Mouse (Mus musculus) Patski (cell line): Measurements from ENCODE around the gene Spon2. TPM values are rescaled to one million over a fixed set of nuclear protein-coding genes. Genes with fewer than 3 reads are reported as not detected.

Experiments used
- ATAC-seq: fragments of 100-300 bp; one replicate; pipeline ENCODE4 v1.8.0; 2021
- CTCF ChIA-PET: fragments of 350-600 bp; sonication (Branson Sonifier 250); formaldehyde crosslinking; loops from one replicate; lab custom pipeline; 2022; ENCODE audit warnings: inconsistent platforms; lab: Charles Lee
- POLR2A ChIA-PET: fragments of 350-600 bp; sonication (Branson Sonifier 250); formaldehyde crosslinking; loops from one replicate; lab custom pipeline; 2022; ENCODE audit warnings: antibody characterized with exemption, inconsistent platforms; lab: Charles Lee
- DNase-seq: peaks from one replicate; pipeline ENCODE4 v3.0.0-alpha.2; 2011; ENCODE audit warnings: low read depth, low spot score
- H3K27me3 ChIP-seq: fragments of 371-371 bp; one replicate; pipeline ENCODE4 v1.5.1; 2021
- CTCF ChIP-seq: fragments of 100-300 bp; IDR thresholded peaks from one replicate; pipeline ENCODE4 v1.5.1; 2021
- in situ Hi-C: fragments of 300-500 bp; cut with MboI; formaldehyde crosslinking; loops from 3 replicates; pipeline ENCODE4 v1.11.1; 2018; ENCODE audit warnings: low pct_unique_long_range_greater_than_20kb, mixed read lengths
- polyA plus RNA-seq: library from polyadenylated mRNA; unstranded; gene quantifications from one replicate; pipeline ENCODE4 v1.2.3, GENCODE M21; 2021

The Spon2 gene
- 3.9 TPM for polyA plus RNA-seq

DNA sequence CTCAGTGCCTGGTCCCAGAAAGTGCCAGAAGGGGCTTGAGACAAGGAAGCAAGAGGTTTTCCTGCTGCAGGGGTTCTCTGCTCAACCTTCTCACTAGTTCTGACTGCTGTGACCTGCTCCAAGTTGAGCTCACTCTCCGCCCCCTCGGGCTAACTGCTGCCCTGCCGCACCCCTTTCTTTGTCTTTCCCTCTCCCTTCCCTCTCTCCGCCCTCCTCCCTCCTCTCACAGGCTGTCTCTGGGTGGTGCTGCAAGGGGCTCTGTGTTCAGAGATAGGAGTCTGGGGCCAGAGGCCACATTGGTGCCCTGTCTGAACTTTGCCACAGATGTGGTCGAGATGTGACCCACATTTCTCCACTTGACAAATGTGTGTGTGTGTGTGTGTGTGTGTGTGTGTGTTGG lies at the start of gene Spon2:
Gene Spon2, minus strand, starts transcription at position 375 of the 400 bp plus-strand sequence.
- in situ Hi-C loops, result no loop called here
- ChIA-PET CTCF (interaction anchor here (0.7 to 3.4 kb wide), 8 partner anchors 10 to 51 kb away, joined by 3 to 14 read pairs (median 4); no protein-coding TSS in a partner anchor), POLR2A (no interaction called here)
- ATAC-seq (no peak), DNase-seq (no peak)
- no peak for TF ChIP-seq CTCF
- no peaks in the 10 kb centered on the region for H3K27me3 ChIP-seq

GRCm38 (mm10) chr5:33254416-33254815 lies 36.2 kb upstream of the Spon2 start:
- no peaks in the 10 kb centered on the region for H3K27me3 ChIP-seq
- in situ Hi-C loops, result no loop called here
- ChIA-PET CTCF (interaction anchor here (1.3 to 4.7 kb wide), 3 partner anchors 12 to 36 kb away, joined by 4 to 21 read pairs (median 4); partner anchors contain the start of gene Spon2), POLR2A (no interaction called here)
- no peak for DNase-seq
- no peak for TF ChIP-seq CTCF
- no peak for ATAC-seq

DNA sequence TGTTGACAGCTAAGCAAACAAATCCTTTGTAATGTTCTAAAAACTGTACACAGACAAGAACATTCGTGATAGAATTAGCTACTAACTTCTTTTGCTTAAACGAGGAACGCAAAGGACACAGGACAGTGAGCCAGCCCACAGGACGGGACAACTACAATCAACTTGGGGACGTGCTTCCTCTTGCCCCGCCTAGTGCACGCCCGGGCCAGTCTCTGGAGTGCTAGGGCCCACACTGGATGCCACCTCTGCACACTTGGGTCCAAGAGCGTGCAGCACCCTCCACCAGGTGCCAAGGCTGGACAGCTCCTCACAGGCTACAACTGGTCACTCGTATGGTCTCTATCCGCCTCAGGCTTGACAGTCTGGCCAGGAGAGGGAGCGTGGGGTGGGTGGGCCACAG lies 29.9 kb upstream of the Spon2 start:
- ChIA-PET POLR2A (no interaction called here), CTCF (interaction anchor here (1.8 kb wide), 1 partner anchor 22 kb away, joined by 7 read pairs; no protein-coding TSS in a partner anchor)
- ATAC-seq (no peak), DNase-seq (no peak)
- no peak for TF ChIP-seq CTCF
- in situ Hi-C loops, result no loop called here
- no peaks in the 10 kb centered on the region for H3K27me3 ChIP-seq

DNA sequence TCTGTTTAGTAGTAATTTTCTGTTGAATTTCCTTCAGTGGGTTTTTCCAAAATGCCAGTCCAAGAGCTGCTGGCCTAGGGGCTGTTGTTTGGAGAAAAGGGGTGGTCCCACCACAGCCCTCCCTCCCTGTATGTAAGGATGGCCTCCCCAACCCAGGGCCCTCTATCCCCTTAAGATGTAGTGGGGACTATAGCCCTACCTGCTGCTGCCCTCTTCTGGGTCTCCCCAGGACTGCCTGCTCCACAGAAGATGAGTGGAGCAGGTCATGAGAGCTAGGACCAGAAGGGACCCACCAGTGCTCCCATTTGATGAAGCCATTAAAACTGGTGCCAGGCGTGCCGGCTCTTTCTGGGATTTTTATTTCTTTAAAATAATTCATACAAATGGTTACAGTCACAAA lies 29.1 kb upstream of the Spon2 start:
- CTCF ChIA-PET, result interaction anchor here (1.0 to 1.8 kb wide), 2 partner anchors 23 to 27 kb away, joined by 3 to 7 read pairs; no protein-coding TSS in a partner anchor
- no peaks in the 10 kb centered on the region for H3K27me3 ChIP-seq
- POLR2A ChIA-PET, result interaction anchor here (1.1 to 1.2 kb wide), 2 partner anchors 9 to 27 kb away, joined by 3 read pairs; no protein-coding TSS in a partner anchor
- DNase-seq (no peak), ATAC-seq (no peak)
- no peak for TF ChIP-seq CTCF
- in situ Hi-C loops, result no loop called here

DNA sequence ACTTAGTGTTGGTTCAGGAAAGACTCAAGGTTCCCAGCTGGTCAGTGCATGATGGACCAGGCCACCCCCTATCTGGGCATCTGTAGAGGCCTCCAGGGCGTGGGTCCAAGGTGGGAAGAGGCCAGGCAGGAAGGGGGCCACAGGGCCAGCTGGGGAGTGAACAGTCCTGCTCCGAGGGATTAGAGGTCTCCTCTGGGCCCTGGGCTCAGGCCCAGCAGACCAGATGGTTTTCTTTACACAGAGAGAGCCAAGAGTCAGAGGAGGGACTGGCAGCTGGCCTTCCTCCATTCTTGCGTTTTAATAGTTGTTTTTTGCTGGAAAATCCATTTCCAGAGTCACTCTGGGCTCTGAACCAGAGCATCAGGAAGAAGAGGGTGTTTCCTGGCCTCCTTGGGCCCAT lies 27.4 kb upstream of the Spon2 start:
- in situ Hi-C loops, result no loop called here
- no peak for ATAC-seq
- POLR2A ChIA-PET, result no interaction called here
- no peaks in the 10 kb centered on the region for H3K27me3 ChIP-seq
- TF ChIP-seq CTCF, result no peak
- CTCF ChIA-PET, result interaction anchor here (1.7 to 2.0 kb wide), 2 partner anchors 11 to 27 kb away, joined by 6 to 7 read pairs; partner anchors contain the start of gene Spon2
- no peak for DNase-seq

GRCm38 (mm10) chr5:33244377-33244920 lies 26.2 kb upstream of the Spon2 start:
- in situ Hi-C loops, result no loop called here
- no peak for TF ChIP-seq CTCF
- CTCF ChIA-PET, result interaction anchor here (1.0 to 2.0 kb wide), 3 partner anchors 12 to 25 kb away, joined by 3 to 7 read pairs (median 6); partner anchors contain the start of gene Spon2
- no peak for ATAC-seq
- peak; percentile 38 for DNase-seq
- no peaks in the 10 kb centered on the region for H3K27me3 ChIP-seq
- POLR2A ChIA-PET, result no interaction called here

GRCm38 (mm10) chr5:33239934-33240333 lies 21.7 kb upstream of the Spon2 start:
- H3K27me3 ChIP-seq, result no peaks in the 10 kb centered on the region
- ChIA-PET CTCF (interaction anchor here (0.9 kb wide), 1 partner anchor 31 kb away, joined by 4 read pairs; no protein-coding TSS in a partner anchor), POLR2A (interaction anchor here (0.7 kb wide), 1 partner anchor 15 kb away, joined by 3 read pairs; no protein-coding TSS in a partner anchor)
- TF ChIP-seq CTCF, result no peak
- in situ Hi-C loops, result no loop called here
- no peak for DNase-seq
- no peak for ATAC-seq

DNA sequence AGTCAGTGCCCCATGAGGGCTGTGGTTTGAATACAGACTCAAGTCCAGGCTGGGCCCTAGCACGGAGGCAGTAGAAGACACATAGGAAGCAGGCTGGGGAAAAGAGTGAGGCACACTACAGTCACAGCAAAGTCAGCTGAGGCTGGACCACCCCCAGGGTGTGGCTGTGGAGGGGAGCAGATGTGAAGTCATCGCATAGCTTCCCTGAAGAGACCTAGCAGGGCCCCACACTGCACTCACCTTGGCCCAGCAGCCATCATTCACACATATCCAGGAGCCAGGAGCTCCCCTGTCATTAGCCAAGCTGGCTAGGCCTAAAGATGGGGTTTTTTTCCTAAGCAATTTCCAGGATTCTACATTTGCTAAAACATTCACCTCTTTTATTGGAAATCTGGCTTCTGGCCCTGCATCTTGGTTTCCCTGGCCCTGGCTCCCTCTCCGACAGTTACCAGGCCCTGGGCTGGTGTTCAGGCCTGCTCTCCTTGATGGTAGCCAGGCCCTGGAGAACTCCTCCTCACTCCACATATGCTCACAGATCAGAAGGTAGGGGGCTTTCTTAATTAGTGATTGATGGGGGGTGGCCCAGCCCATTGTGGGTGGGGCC lies 21.0 kb upstream of the Spon2 start:
- CTCF ChIA-PET, result no interaction called here
- in situ Hi-C loops, result no loop called here

DNA sequence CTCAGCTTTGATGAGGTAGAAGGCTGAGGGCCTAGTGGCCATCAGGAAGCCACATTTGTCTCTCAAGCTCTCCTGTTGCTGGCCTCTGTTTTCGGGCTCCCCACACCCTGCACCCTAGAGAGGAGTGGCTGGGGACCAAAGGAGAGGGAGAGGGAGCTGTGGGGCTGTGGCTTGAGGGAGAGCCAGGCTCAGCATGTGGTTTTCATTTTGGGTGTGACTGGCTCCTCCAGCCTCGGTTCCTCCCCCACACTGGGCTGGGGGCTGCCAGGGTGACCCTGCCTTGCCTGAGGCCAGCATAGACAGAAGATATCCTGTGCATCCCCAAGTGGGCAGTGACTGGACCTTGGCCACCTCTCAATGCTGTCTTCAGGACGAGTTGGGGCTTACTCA lies 20.0 kb upstream of the Spon2 start:
- TF ChIP-seq CTCF, result no peak
- in situ Hi-C loops, result no loop called here
- no peaks in the 10 kb centered on the region for H3K27me3 ChIP-seq
- CTCF ChIA-PET, result no interaction called here
- DNase-seq, result no peak
- POLR2A ChIA-PET, result interaction anchor here (0.6 kb wide), 1 partner anchor 325 kb away, joined by 3 read pairs; no protein-coding TSS in a partner anchor
- ATAC-seq, result no peak

More for the DNA sequence above, 21.0 kb upstream of the Spon2 start:
- no peaks in the 10 kb centered on the region for H3K27me3 ChIP-seq
- POLR2A ChIA-PET, result no interaction called here
- DNase-seq (no peak), ATAC-seq (no peak)
- no peak for TF ChIP-seq CTCF

GRCm38 (mm10) chr5:33237600-33238255 lies 19.5 kb upstream of the Spon2 start:
- in situ Hi-C loops, result no loop called here
- no peaks in the 10 kb centered on the region for H3K27me3 ChIP-seq
- TF ChIP-seq CTCF, result no peak
- ChIA-PET CTCF (no interaction called here), POLR2A (interaction anchor here (0.6 kb wide), 1 partner anchor 326 kb away, joined by 3 read pairs; no protein-coding TSS in a partner anchor)
- DNase-seq, result no peak
- ATAC-seq, result peak; percentile 11
